Mouse (Mus musculus) C2C12 (cell line): ENCODE data around the gene Adgrd1.

Source experiments
- CEBPB ChIP-seq: IDR thresholded peaks from one replicate; pipeline ENCODE4 v1.6.1; 2011; ENCODE audit warnings: low read depth, mild to moderate bottlenecking, control low read depth, moderate library complexity
- CTCF ChIP-seq: IDR thresholded peaks from one replicate; pipeline ENCODE4 v1.5.1; 2011; ENCODE audit not compliant: control insufficient read depth, insufficient read depth, insufficient read length
- MAX ChIP-seq: IDR thresholded peaks from one replicate; pipeline ENCODE4 v1.6.1; 2011; ENCODE audit warnings: mild to moderate bottlenecking, control low read depth
- MYOD1 ChIP-seq: IDR thresholded peaks from one replicate; pipeline ENCODE4 v1.6.1; 2011; ENCODE audit warnings: low read depth; ENCODE audit not compliant: control insufficient read depth, insufficient read length
- MYOG ChIP-seq: IDR thresholded peaks from one replicate; pipeline ENCODE4 v1.6.1; 2011; ENCODE audit not compliant: control insufficient read depth, insufficient read length; ENCODE audit errors: extremely low read depth
- USF1 ChIP-seq: IDR thresholded peaks from one replicate; pipeline ENCODE4 v1.6.1; 2011; ENCODE audit warnings: low read depth, mild to moderate bottlenecking, control low read depth, moderate library complexity

GRCm38 (mm10) chr5:129067231-129067834 is 29.2 kb upstream of the Adgrd1 start:
- no peak for TF ChIP-seq MYOD1
- TF ChIP-seq CTCF = no peak
- no peak for TF ChIP-seq USF1
- no peak for TF ChIP-seq MYOG
- no peak for TF ChIP-seq CEBPB
- no peak for TF ChIP-seq MAX
